Mouse (Mus musculus) testis, adult 2 months (tissue): ENCODE measurements around the gene A730049H05Rik.

Experiments used
- CTCF ChIP-seq: fragments of 200-500 bp; IDR thresholded peaks from 2 replicates; pipeline ENCODE4 v1.5.1; 2012; ENCODE audit warnings: low read depth, mild to moderate bottlenecking, inconsistent platforms, low read length, moderate library complexity; ENCODE audit not compliant: control insufficient read depth, insufficient read depth, insufficient replicate concordance
- POLR2A ChIP-seq: fragments of 200-500 bp; IDR thresholded peaks from 2 replicates; pipeline ENCODE4 v1.6.1; 2012; ENCODE audit warnings: low read depth, mild to moderate bottlenecking, inconsistent platforms, low read length, moderate library complexity; ENCODE audit not compliant: control insufficient read depth

DNA sequence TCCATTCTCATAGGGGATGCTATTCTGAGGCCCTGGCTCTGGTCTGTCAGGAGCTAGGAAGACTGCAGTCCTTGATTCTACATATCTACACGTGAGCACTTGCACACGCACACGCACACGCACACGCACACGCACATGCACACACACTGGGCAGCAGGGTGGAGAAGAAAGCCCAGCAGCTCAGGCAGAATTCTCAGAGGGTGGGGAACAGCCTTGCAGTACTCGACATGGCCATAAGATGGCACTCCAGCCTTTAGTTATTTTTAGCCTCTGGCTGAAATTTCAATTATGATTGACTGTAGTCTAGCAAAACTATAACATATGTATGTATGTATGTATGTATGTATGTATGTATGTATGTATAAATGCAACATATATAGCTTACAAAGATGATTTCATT, 31.5 kb upstream of the A730049H05Rik start:
- TF ChIP-seq CTCF, result peak; percentile 71; the same call in 1 of the 2 replicates
- TF ChIP-seq POLR2A, result no peak
